Mouse (Mus musculus): ENCODE results near the gene Csf2rb. TPM values are rescaled to one million over a fixed set of nuclear protein-coding genes. Genes with fewer than 3 reads are reported as not detected.
"Not testable (repeated sequence)": the region's sequence is repeated elsewhere in the genome, so short reads cannot be mapped to it uniquely, and the experiment has no call there.

The Csf2rb gene
- polyA plus RNA-seq, 1 experiment from 2014 or later: 0.36 TPM

DNA sequence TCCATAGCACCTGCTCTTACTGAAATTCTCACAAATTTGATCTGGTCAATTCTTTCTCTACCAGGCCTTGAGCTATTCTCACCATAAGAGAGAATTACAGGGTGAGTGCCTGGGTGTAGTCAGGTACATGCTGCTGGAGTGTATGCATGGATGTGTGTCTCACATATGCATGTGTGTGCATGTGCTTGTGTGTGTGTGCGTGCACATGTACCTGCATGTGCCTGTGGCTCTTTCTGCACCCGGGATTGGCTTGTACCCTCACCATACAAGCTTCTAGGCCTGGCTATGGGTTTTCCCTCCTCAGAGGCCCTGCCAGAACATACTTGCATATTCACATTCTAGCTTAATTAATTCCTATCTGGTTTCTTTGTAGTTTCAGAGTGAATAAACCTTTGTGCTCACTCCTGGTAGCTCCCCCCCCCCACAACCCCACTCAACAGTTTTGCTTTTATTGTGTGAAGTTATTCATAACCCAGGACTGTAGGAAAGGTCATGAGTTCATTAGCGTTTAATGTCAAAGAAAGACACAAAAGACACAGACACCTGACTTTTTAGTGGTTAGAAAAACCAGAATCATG lies 3.1 kb downstream of the Csf2rb start:
- ChIA-PET POLR2A (no interaction called here), CTCF (no interaction called here)
- DNase-seq (ENCODE audit: low read depth, low spot score) (no peak), ATAC-seq (no peak)
- in situ Hi-C loops (cut with MboI; ENCODE audit: low pct_unique_long_range_greater_than_20kb): no loop called here
- no peak for TF ChIP-seq CTCF (IDR thresholded peaks at IDR 0.05)
- H3K27me3 ChIP-seq: peaks cover 5% of the 10 kb centered on the region

DNA sequence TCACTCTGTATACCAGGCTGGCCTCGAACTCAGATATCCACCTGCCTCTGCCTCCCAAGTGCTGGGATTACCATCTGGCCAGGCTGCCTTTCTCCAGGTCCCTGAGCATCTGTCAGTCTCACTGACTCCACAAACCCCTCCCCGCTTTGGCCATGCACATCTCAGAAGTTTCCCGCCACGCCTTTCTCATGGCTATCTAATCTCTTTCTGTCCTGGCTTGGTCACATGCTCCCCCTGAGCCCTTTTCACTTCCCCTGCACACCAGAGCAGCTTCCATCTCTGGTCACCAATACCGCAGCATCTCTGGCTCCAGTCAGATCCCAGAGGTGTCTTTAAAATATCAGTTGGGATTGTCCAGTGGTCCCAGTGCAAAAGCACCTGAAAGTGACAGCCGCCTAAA lies 4.4 kb downstream of the Csf2rb start:
- POLR2A ChIA-PET; in situ Hi-C loops (cut with MboI; ENCODE audit: low pct_unique_long_range_greater_than_20kb); ATAC-seq: not testable (repeated sequence)

DNA sequence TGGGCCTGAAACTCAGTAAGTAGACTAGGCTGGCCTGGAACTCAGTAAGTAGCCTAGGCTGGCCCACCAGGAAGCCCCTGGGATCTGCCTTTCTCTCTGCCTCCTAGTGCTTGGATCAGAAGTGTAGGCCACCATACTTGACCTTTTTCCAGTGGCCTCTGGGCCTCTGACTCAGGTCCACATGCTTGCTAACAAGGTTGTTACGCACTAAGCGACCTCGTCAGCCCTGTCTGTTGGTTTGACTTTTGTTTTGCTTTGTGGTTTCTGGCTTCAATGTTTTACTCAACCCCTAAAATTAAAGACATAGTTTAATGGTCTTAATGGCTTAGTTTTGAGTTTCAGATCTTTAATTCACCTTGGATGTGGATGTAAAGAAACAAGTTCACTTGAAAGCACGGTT lies 5.2 kb downstream of the Csf2rb start:
- ChIA-PET CTCF (no interaction called here), POLR2A (no interaction called here)
- DNase-seq (ENCODE audit: low read depth, low spot score): peak; percentile 63
- no peak for ATAC-seq
- TF ChIP-seq CTCF (IDR thresholded peaks at IDR 0.05): no peak
- H3K27me3 ChIP-seq: peaks cover 5% of the 10 kb centered on the region
- in situ Hi-C loops (cut with MboI; ENCODE audit: low pct_unique_long_range_greater_than_20kb): no loop called here

More for the DNA sequence above, 4.4 kb downstream of the Csf2rb start:
- DNase-seq (ENCODE audit: low read depth, low spot score); CTCF ChIA-PET; H3K27me3 ChIP-seq: not testable (repeated sequence)

DNA sequence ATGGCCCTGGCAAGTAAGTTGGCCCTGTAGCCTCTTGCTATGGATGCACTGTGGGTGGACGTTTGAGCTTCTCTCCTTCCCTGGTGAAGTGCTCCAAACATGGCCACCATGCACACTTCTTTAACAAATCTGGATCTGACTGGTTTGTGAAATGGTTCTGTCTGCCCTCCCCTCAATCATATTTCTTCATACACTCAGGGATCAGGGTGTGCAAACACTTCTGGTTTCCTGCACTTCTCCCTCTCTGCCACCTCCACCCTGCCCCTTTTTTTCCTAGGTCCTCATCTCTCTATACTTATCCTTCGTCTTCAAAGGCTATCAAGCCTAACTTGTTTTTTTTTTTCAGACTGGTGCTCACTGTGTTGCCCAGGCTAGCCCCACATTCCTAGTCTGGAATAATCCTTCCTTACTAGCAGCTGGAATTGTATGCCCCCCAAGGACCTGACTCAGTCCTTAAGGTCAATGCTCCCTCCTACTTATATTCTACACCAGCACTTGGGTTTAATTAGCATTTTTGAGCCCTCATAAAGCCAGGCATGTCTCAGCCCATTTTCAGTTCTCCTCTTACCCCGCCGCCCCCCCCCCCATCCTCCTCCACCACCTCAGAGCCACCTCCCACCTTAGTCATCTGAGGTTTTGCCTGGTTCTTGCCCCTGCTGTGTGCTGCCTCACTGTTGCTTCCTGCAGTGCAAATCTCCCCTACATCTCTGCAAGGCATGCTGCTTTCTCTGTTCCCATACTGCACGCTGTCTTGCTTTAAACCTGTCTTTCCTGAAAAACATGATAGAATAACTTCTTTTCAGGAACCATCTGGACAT lies 6.2 kb downstream of the Csf2rb start:
- ATAC-seq (no peak), DNase-seq (ENCODE audit: low read depth, low spot score) (peak; percentile 25)
- H3K27me3 ChIP-seq: no peaks in the 10 kb centered on the region
- in situ Hi-C loops (cut with MboI; ENCODE audit: low pct_unique_long_range_greater_than_20kb): no loop called here
- POLR2A ChIA-PET: no interaction called here
- CTCF ChIA-PET: no interaction called here
- TF ChIP-seq CTCF (IDR thresholded peaks at IDR 0.05): no peak

DNA sequence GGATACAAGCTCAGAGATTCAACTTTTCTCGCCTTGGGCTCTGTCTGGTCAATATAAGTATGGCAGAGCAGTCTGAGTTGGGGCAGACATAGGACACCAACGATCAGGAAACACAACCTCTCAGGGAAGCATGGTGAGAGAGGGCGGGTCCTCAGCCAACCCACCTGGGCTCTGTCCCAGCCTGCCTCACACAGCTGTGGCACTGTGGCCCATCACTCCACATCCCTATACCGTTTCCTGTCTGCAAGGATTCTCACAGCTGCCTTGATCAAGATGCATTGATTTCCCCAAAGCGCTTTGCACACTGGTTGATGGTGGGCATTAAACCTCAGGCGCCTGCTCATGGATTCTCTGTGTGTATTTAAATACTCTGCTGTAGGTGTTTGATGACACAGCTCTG lies 7.4 kb downstream of the Csf2rb start:
- TF ChIP-seq CTCF (IDR thresholded peaks at IDR 0.05): no peak
- no peaks in the 10 kb centered on the region for H3K27me3 ChIP-seq
- no peak for DNase-seq (ENCODE audit: low read depth, low spot score)
- ATAC-seq: no peak
- ChIA-PET POLR2A (no interaction called here), CTCF (interaction anchor here (1.6 kb wide), 1 partner anchor 12 kb away, joined by 4 read pairs; no protein-coding TSS in a partner anchor)
- in situ Hi-C loops (cut with MboI; ENCODE audit: low pct_unique_long_range_greater_than_20kb): no loop called here

DNA sequence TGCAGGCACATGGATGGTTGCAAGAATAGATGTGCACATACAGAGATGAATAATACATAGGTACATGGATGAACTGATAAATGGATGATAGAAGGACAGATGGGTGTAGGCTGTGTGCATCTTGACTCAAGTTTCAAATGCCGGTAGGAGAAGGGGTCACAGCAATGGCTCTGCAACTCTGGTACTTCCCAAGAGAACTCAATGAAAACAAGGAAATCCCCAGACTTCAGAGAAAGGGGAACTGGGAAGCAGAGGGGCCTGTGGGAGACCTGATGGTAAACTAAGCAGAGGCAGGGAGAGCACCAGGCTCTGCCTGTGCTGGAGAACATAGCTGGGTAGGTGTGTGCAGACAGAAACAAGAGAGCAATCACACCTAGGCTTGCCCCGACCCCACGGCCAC lies 8.8 kb downstream of the Csf2rb start:
- POLR2A ChIA-PET: no interaction called here
- DNase-seq (ENCODE audit: low read depth, low spot score) (no peak), ATAC-seq (no peak)
- CTCF ChIA-PET: no interaction called here
- H3K27me3 ChIP-seq: peaks cover 5% of the 10 kb centered on the region
- TF ChIP-seq CTCF (IDR thresholded peaks at IDR 0.05): no peak
- in situ Hi-C loops (cut with MboI; ENCODE audit: low pct_unique_long_range_greater_than_20kb): no loop called here

DNA sequence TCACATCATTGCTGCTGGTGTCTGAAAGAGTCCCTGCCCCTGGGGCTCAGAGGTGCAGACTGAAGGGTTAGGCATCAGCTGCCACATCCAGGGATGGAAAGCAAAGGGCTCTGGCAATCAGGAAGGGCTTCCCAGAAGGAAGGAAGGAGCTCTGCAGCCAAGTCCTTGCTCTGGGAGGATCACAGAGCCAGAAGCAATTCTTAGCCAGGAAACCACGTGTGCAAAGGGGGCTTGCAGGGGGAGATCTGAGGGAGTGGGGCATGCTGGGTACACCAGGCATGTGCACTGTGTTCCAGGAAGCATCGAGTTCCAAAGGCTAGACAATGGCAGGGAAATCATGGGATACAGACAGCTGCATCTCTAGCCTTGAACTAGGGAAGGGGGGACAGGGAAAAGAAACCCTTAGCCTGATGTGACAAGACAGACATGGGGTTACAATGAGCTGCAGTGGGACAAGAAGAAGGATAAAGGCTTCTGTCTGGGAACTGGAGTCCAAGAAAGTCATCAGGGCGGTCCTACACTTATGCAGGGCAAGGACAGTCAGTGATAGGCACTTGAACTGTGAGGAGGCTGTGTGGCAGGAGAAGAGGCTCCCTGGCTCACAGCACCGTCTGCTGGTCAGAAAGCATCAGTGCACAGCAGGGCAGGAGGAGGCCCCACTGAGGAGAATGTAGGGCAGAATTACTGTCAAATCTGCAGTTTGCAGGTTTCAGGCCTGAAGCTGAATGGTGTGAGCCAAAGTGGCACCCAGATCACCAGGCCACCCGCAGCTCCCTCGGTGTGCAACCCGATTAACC lies 14.3 kb downstream of the Csf2rb start:
- H3K27me3 ChIP-seq: peaks cover 13% of the 10 kb centered on the region
- in situ Hi-C loops (cut with MboI; ENCODE audit: low pct_unique_long_range_greater_than_20kb): loop anchor here (5.0 kb wide), 1 partner anchor 83 kb away; no protein-coding TSS in a partner anchor
- ATAC-seq (peak; percentile 61), DNase-seq (ENCODE audit: low read depth, low spot score) (peak; percentile 27)
- TF ChIP-seq CTCF (IDR thresholded peaks at IDR 0.05): peak; percentile 97
- CTCF ChIA-PET: interaction anchor here (0.8 to 1.5 kb wide), 5 partner anchors 14 to 100 kb away, joined by 3 to 5 read pairs (median 3); no protein-coding TSS in a partner anchor
- POLR2A ChIA-PET: interaction anchor here (0.6 kb wide), 1 partner anchor 362 kb away, joined by 5 read pairs; no protein-coding TSS in a partner anchor

DNA sequence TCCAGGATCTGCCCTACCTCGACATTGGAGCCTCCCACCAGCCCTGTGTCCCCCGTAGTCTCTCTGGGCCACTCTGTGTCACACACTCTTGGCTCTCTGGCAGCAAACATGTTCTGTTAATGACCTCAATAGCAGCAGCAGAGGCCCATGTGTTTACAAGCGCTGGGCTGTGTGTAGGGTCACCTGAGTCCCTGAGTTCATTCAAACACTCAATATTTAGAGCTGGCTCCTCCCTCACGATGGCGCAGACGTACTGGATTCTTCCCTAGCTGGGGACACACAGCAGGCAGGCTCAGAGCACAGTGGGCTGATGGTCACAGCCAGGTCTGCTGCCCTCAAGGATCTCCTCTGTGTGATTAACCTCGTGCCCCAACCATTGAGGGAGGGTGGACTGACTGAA lies 15.4 kb downstream of the Csf2rb start:
- CTCF ChIA-PET: interaction anchor here (0.9 to 1.4 kb wide), 2 partner anchors 83 to 89 kb away, joined by 3 to 4 read pairs; no protein-coding TSS in a partner anchor
- H3K27me3 ChIP-seq: peaks cover 13% of the 10 kb centered on the region
- in situ Hi-C loops (cut with MboI; ENCODE audit: low pct_unique_long_range_greater_than_20kb); POLR2A ChIA-PET; DNase-seq (ENCODE audit: low read depth, low spot score); ATAC-seq: not testable (repeated sequence)

DNA sequence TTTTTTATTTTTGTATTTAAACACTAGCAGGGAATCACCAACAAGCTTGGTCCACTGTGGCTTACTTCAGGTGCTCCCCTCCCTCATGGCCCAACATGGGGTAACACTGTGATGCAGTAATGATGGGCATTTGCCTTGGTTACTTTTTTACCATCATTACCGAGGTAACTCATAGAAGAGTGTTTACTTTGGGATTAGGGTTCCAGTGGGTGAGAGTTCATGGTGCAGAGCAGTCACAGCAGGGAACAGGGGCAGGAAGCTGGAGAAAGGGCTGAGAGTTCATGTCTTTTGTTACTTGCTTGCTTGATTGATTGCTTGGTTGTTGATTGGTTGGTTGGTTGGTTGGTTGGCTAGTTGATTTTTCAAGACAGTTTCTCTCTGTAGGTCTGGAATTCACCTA lies 18.1 kb downstream of the Csf2rb start:
- TF ChIP-seq CTCF (IDR thresholded peaks at IDR 0.05): no peak
- POLR2A ChIA-PET: no interaction called here
- peaks cover 10% of the 10 kb centered on the region for H3K27me3 ChIP-seq
- no peak for DNase-seq (ENCODE audit: low read depth, low spot score)
- in situ Hi-C loops (cut with MboI; ENCODE audit: low pct_unique_long_range_greater_than_20kb): no loop called here
- ATAC-seq: no peak
- CTCF ChIA-PET: interaction anchor here (0.8 to 2.2 kb wide), 3 partner anchors 23 to 104 kb away, joined by 3 to 6 read pairs (median 3); no protein-coding TSS in a partner anchor

DNA sequence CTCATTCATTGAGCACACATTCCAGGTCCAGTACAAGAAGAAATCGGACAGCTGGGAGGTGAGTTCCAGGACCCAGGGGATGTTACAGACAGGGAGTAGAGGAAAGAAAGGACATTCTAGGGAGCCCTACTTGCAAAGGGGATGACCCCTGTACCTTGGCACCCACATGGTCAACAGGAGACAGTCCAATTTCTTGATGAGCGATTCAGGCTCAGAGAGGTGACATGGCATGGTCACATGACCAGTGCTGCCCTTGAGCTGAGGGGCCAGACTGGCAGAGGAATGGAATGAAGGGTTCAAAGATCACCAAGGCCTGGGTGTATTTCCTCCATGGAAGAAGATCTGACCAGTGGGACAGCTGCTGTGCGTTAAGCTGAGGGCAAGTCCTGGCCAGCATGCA lies 19.0 kb downstream of the Csf2rb start:
- DNase-seq (ENCODE audit: low read depth, low spot score): no peak

More for the DNA sequence above, 19.0 kb downstream of the Csf2rb start:
- POLR2A ChIA-PET: no interaction called here
- TF ChIP-seq CTCF (IDR thresholded peaks at IDR 0.05): no peak
- CTCF ChIA-PET: interaction anchor here (1.1 to 1.4 kb wide), 2 partner anchors 24 to 77 kb away, joined by 3 read pairs; no protein-coding TSS in a partner anchor
- ATAC-seq: no peak
- H3K27me3 ChIP-seq: peaks cover 7% of the 10 kb centered on the region
- in situ Hi-C loops (cut with MboI; ENCODE audit: low pct_unique_long_range_greater_than_20kb): no loop called here

Data from Patski (cell line).